Comparison of ENCODE assay signal across 9 mouse cellular contexts in genomic region chr6:93445124-93445523, GRCm38 (mm10).
A peak's percentile ranks its signal among the peaks of the same experiment; 100 is the strongest.
DNase-seq lines count a peak whose midpoint lies in the region; ATAC-seq and TF ChIP-seq lines count a peak whose summit lies in the region.
"Had no signal": no experiment of that assay in that cellular context is flagged by ENCODE, and none has a peak within 500 bp of the region (broad histone marks: within the 10 kb centered on the region; RNA-seq: fewer than 3 reads in every experiment).

No protein-coding gene starts in this region.

- no peak overlapping the region for H3K4me3 ChIP-seq in midbrain, postnatal 0 days (ENCODE audit: low read depth, low read length)
- H3K4me3 ChIP-seq in midbrain, embryonic 16.5 days (ENCODE audit: low read depth, low read length) = no peak overlapping the region
- H3K4me3 ChIP-seq in thymus, adult 2 months (ENCODE audit: control insufficient read depth, insufficient read depth, low read length) = no peak overlapping the region
- H3K4me3 ChIP-seq: liver, embryonic 15.5 days had no signal

- no peak for ATAC-seq in midbrain, postnatal 0 days (ENCODE audit: low FRiP score)
- ATAC-seq in midbrain, embryonic 16.5 days = no peak

- no peaks in the 10 kb centered on the region for H3K4me1 ChIP-seq in midbrain, postnatal 0 days (ENCODE audit: insufficient read depth, low read length)
- peaks cover 9% of the 10 kb centered on the region for H3K4me1 ChIP-seq in midbrain, embryonic 16.5 days (ENCODE audit: control insufficient read depth, insufficient read depth, low read length)
- no peaks in the 10 kb centered on the region for H3K4me1 ChIP-seq in thymus, adult 2 months (replicated peaks; ENCODE audit: control insufficient read depth, insufficient read depth, low read length)
- H3K4me1 ChIP-seq: liver, embryonic 15.5 days had no signal

- no peak overlapping the region for H3K27ac ChIP-seq in midbrain, postnatal 0 days (ENCODE audit: low read depth, low read length)
- no peak overlapping the region for H3K27ac ChIP-seq in midbrain, embryonic 16.5 days (ENCODE audit: low read length)
- no peak overlapping the region for H3K27ac ChIP-seq in thymus, adult 2 months (ENCODE audit: control insufficient read depth, insufficient read depth, low read length)
- H3K27ac ChIP-seq: liver, embryonic 15.5 days had no signal

- H3K36me3 ChIP-seq in midbrain, postnatal 0 days (ENCODE audit: insufficient read depth, low read length) = no peaks in the 10 kb centered on the region
- no peaks in the 10 kb centered on the region for H3K36me3 ChIP-seq in midbrain, embryonic 16.5 days (ENCODE audit: control insufficient read depth, insufficient read depth, low read length)
- no peaks in the 10 kb centered on the region for H3K36me3 ChIP-seq in thymus, adult 2 months (ENCODE audit: control insufficient read depth, insufficient read depth, low read length)
- H3K36me3 ChIP-seq: liver, embryonic 15.5 days had no signal

- 70% methylated on average over 5 of the region's 5 CpGs for WGBS in midbrain, postnatal 0 days
- 65% methylated on average over 5 of the region's 5 CpGs for WGBS in midbrain, embryonic 16.5 days
- WGBS in thymus, adult 2 months = 53% methylated on average over 5 of the region's 5 CpGs

- H3K27me3 ChIP-seq in midbrain, postnatal 0 days (ENCODE audit: insufficient read depth, low read length) = no peaks in the 10 kb centered on the region
- H3K27me3 ChIP-seq in midbrain, embryonic 16.5 days (ENCODE audit: control insufficient read depth, insufficient read depth, low read depth, low read length) = no peaks in the 10 kb centered on the region
- H3K27me3 ChIP-seq in thymus, adult 2 months (ENCODE audit: control insufficient read depth, insufficient read depth, low read length) = no peaks in the 10 kb centered on the region
- H3K27me3 ChIP-seq: liver, embryonic 15.5 days had no signal

- peak; percentile 64 for TF ChIP-seq CTCF in midbrain, postnatal 0 days (IDR thresholded peaks at IDR 0.05)
- no peak for TF ChIP-seq CTCF in thymus, adult 2 months (IDR thresholded peaks at IDR 0.05; ENCODE audit: borderline replicate concordance, control insufficient read depth, extremely low read depth, insufficient read depth, low read length, poor library complexity)

- H3K9me3 ChIP-seq in midbrain, postnatal 0 days (ENCODE audit: low read length) = no peaks in the 10 kb centered on the region
- H3K9me3 ChIP-seq in midbrain, embryonic 16.5 days (replicated peaks; ENCODE audit: control insufficient read depth, low read length, poor library complexity, severe bottlenecking) = no peaks in the 10 kb centered on the region
- H3K9me3 ChIP-seq: liver, embryonic 15.5 days had no signal

- H3K9ac ChIP-seq in midbrain, postnatal 0 days (replicated peaks; ENCODE audit: low read length, poor library complexity, severe bottlenecking) = no peak overlapping the region
- no peak overlapping the region for H3K9ac ChIP-seq in midbrain, embryonic 16.5 days (ENCODE audit: low read depth, low read length)
- H3K9ac ChIP-seq: liver, embryonic 15.5 days had no signal

- DNase-seq in frontal cortex, postnatal 36 days (ENCODE audit: low spot score in 2 of 2) = peak; percentile 8 to 38
- DNase-seq in frontal cortex, postnatal 25 days (ENCODE audit: low spot score in 2 of 2) = no peak
- DNase-seq in midbrain, postnatal 0 days (ENCODE audit: low spot score) = peak; percentile 53
- peak; percentile 42 for DNase-seq in forelimb bud, embryonic 11.5 days (ENCODE audit: low read depth, low spot score)
- DNase-seq in retina, embryonic 14.5 days (ENCODE audit: low spot score) = peak; percentile 55
- DNase-seq in ovary, postnatal 36 days (ENCODE audit: low spot score) = no peak
- DNase-seq in thymus, adult 2 months = no peak

- no peak overlapping the region for H3K4me2 ChIP-seq in midbrain, postnatal 0 days (ENCODE audit: low read depth, low read length, poor library complexity, severe bottlenecking)
- no peak overlapping the region for H3K4me2 ChIP-seq in midbrain, embryonic 16.5 days (ENCODE audit: low read length)
- H3K4me2 ChIP-seq: liver, embryonic 15.5 days had no signal

- TF ChIP-seq POLR2A in thymus, adult 2 months (IDR thresholded peaks at IDR 0.05; ENCODE audit: control insufficient read depth, extremely low read depth, insufficient read depth, low read length, poor library complexity) = no peak

Comparison
In these comparisons a context has a peak if more than half of its experiments do, and no peak if none do; other contexts are left out.
1. DNase-seq: peak in frontal cortex, postnatal 36 days (2 of 2), midbrain, postnatal 0 days (single experiment), forelimb bud, embryonic 11.5 days (single experiment) and retina, embryonic 14.5 days (single experiment); none in frontal cortex, postnatal 25 days (0 of 2), ovary, postnatal 36 days (single experiment) and thymus, adult 2 months (single experiment).